Mouse (Mus musculus) R1 (cell line): ENCODE measurements around the gene Wdr18.

Experiments
- DNase-seq: peaks from one replicate; pipeline ENCODE4 v3.0.0-alpha.2; 2018; ENCODE audit warnings: low read depth, low spot score

The Wdr18 gene

GRCm38 (mm10) chr10:79959847-79960601 lies at the start of gene Wdr18:
TSS of gene Wdr18 (plus strand) at chr10:79960152.
- DNase-seq, result peak; percentile 100

DNA sequence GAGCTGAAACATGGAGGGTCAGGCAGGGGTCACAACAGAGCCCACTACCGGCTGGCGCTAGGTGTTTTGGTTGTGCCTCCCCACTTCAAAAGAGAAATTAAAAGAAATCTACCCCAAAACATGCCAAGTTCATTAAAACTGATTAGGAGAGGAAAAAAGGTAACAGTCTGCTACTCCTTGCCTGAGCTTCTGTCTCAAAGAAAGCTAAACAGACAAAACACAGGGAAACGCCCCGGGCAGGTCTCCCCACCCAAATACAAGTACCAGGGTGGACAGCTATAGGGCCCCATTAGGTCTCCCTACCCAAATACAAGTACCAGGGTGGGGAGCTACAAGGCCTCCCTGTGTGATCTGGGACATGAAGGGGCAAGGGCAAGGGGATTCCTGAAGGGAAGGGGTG lies 49.4 kb upstream of the Wdr18 start, which contains the start of gene Gm26602:
Gm26602 (plus strand) TSS at position 301 of the 400 bp plus-strand sequence.
- DNase-seq, result no peak

- DNase-seq, result peak; percentile 71
These were observed 47.5 kb upstream of the Wdr18 start for GRCm38 (mm10) chr10:79912412-79912811.

GRCm38 (mm10) chr10:79914131-79914947 lies 45.6 kb upstream of the Wdr18 start:
- DNase-seq, result no peak

GRCm38 (mm10) chr10:79914948-79915596 lies 44.9 kb upstream of the Wdr18 start:
- DNase-seq, result no peak

- DNase-seq, result no peak
These were observed 43.9 kb upstream of the Wdr18 start for GRCm38 (mm10) chr10:79916081-79916480.

- peak; percentile 66 for DNase-seq
These were observed 43.0 kb upstream of the Wdr18 start, which contains the start of gene Kiss1r for GRCm38 (mm10) chr10:79916808-79917531. TSS of gene Kiss1r (plus strand) at chr10:79916971.

DNA sequence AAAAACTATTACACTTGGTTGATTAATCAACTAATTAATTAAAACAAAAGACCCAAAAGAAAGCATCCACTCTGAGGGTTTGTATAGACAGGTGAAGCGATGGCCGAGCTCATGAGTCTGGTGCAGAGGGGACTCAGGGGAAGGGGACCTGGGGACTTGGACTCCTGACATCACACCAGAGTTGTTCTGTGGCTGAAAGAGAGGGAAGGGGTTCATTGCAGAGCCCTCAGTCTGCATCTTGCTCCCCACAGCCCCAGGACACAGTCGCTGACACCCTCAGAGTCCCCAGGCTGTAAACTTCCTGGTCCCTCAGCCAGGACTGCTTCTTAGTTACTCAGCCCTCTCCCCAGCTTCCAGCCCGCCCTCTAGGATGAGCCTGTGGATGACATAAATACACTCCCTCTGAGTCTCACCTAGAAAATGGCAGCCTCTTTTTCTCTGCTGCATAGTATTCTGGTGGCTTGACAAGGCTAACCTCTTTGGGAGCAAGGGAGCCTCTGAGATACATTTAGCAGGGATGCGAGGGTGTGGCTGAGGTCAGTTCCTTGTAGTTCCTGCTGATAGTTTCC lies 42.3 kb upstream of the Wdr18 start:
- DNase-seq, result no peak

GRCm38 (mm10) chr10:79918231-79919078 lies 41.5 kb upstream of the Wdr18 start:
- no peak for DNase-seq

DNA sequence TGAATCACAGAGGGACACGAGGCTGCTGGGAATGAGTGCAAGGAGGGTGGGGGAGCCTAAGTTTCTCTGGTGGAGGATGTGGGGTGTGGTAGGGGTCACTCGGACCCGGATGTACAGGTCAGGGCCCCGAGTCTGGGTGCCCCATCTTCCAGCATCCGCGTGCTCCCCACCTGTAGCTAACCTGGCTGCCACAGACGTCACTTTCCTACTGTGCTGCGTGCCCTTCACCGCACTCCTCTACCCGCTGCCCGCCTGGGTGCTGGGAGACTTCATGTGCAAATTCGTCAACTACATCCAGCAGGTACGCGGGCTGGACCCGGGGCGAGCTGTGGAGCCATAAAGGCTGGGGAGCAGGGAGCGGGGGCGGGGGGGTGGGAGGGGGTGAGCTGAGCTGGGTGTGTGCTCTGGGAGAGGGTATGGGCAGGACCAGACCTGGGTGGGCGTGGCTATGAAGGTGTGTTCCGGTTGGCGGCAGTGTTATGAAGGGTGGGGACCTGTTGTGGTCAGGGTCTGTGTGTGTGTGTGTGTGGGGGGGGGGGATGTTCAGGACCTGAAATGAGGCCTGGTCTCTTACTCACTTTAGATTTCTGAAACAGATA lies 40.6 kb upstream of the Wdr18 start:
- peak; percentile 54 for DNase-seq

- peak; percentile 18 for DNase-seq
These were observed 39.7 kb upstream of the Wdr18 start for GRCm38 (mm10) chr10:79920056-79920890.

- DNase-seq, result peak; percentile 39
These were observed 38.9 kb upstream of the Wdr18 start, which contains the start of gene R3hdm4 for GRCm38 (mm10) chr10:79920958-79921535. TSS of gene R3hdm4 (minus strand) at chr10:79921208.

- DNase-seq, result peak; percentile 48
These were observed 38.4 kb upstream of the Wdr18 start for GRCm38 (mm10) chr10:79921572-79921971.

GRCm38 (mm10) chr10:79924998-79925784 lies 34.8 kb upstream of the Wdr18 start:
- DNase-seq, result peak; percentile 83

GRCm38 (mm10) chr10:79925785-79926490 lies 34.0 kb upstream of the Wdr18 start:
- DNase-seq, result no peak

DNA sequence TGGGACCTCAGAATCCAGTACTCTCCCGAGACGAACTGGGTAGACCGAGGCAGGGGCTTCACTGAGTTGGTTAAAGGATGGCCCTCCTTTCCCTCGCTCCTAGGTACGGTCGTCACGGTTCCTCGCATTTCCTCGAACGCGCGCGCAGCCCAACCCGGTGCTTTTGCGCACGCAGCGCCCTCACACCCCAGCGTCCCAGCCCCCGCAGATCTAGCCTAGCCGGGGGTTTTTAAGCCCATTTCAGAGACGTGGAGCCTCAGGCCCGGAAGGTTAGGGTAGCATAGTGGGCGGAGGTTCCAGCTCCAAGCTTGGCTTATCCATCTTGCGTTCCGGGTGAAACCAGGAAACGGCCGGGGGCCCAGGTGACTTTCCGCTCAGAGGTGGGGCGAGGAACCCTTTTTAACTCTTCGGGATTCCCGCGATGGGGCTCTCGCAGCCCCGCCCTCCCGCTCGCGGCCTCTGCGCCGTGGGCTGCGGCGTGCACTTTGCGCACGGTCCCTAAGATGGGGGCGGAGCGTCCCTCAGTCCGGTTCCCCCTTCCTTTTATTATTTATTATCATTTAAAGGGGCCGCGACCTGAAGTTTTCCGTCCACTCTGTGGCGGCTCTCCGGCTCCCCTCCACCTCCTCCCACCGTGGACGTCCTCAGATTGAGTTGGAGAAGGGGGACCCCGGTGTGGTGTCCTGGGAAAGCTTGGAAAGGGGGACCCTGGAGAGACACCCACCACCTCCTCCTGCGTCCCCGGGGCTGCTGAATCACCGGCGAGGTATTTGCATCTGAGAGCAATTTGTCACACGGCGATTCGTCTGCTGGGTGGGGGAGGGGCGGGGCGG lies 33.2 kb upstream of the Wdr18 start, which contains the start of gene Arid3a:
Arid3a (plus strand) TSS at position 553 of the 833 bp plus-strand sequence.
- peak; percentile 96 for DNase-seq
